Mouse (Mus musculus) liver, postnatal 0 days (tissue): Measurements from ENCODE around the gene Abca8b.

Source experiments
- CTCF ChIP-seq: sonication (generic); IDR thresholded peaks from 2 replicates; pipeline ENCODE4 v1.5.1; 2016; ENCODE audit warnings: antibody characterized with exemption, low read depth
- EP300 ChIP-seq: IDR thresholded peaks from 2 replicates; pipeline ENCODE4 v1.6.1; 2016; ENCODE audit warnings: antibody characterized with exemption, low read depth, mild to moderate bottlenecking

- TF ChIP-seq EP300 = no peak
- no peak for TF ChIP-seq CTCF
Measured at GRCm38 (mm10) chr11:109970521-109970920, 25.1 kb downstream of the Abca8b start.
